Mouse (Mus musculus) splenic B cell, adult 2 months (primary cell): ENCODE results near the gene Ripor2.
"Not testable (repeated sequence)": the region's sequence is repeated elsewhere in the genome, so short reads cannot be mapped to it uniquely, and the experiment has no call there.

Experiments
- DNase-seq: peaks from one replicate; pipeline ENCODE4 v3.0.0-alpha.2; 2011; ENCODE audit warnings: low read depth, low spot score
- H3K27me3 ChIP-seq: 2 replicates; pipeline ENCODE4 v1.6.1; 2012; ENCODE audit warnings: mild to moderate bottlenecking, low read length, moderate library complexity, mixed read lengths; ENCODE audit not compliant: control insufficient read depth, poor library complexity, insufficient read depth, severe bottlenecking
- H3K36me3 ChIP-seq: 2 replicates; pipeline ENCODE4 v1.6.1; 2012; ENCODE audit warnings: mild to moderate bottlenecking, low read length, moderate library complexity, mixed read lengths; ENCODE audit not compliant: control insufficient read depth, poor library complexity, insufficient read depth, severe bottlenecking

Ripor2 gene

DNA sequence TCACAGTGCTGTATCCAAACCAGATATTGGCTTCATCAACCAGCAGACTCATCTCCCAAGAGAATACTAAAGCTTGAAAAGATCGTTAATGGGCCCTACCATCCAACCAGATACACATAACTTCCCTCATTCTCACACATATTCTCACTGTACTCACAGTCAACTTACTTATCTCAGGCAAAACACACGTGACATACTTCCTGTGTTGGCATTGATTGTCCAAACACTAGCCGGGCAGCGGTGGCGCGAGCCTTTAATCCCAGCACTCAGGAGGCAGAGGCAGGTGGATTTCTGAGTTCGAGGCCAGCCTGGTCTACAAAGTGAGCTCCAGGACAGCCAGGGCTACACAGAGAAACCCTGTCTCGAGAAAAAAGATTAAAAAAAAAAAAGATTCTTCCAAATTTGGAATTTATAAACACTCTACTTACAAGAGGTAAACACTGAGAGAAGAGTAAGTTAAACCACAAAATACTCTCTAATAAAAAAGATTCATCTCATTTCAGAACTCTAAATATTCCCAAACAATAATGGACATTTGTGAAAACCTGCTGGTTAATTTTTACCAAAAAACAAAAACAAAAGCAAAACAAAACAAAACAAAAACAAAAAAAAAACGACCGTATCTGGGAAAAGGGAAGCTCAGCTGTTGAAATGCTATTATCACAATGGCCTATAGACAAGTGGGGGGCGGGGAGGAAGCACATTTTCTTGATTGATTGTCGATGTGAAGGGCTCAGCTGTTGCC lies 176.0 kb downstream of the Ripor2 start:
- H3K36me3 ChIP-seq, result no peaks in the 10 kb centered on the region
- no peak for DNase-seq
- no peaks in the 10 kb centered on the region for H3K27me3 ChIP-seq

DNA sequence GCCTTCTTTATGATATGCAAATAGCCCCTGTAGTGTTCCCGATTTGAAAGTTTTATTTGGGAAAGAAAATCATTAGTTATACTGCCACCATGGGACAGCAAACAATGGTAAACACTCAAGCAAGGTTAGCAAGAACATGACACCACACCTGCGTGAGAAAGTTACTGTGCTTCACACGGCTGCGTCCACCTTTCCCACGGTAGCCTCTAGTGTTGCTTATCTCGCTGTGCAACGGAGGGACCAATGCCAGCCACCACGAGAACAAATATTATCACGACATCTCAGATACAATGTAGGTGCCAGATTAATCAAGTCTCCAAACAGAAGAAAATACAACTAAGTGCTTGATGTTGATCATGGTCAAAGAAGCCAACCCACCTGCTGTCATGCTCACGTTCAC lies 177.5 kb downstream of the Ripor2 start:
- H3K27me3 ChIP-seq, result no peaks in the 10 kb centered on the region
- no peak for DNase-seq
- H3K36me3 ChIP-seq, result no peaks in the 10 kb centered on the region

DNA sequence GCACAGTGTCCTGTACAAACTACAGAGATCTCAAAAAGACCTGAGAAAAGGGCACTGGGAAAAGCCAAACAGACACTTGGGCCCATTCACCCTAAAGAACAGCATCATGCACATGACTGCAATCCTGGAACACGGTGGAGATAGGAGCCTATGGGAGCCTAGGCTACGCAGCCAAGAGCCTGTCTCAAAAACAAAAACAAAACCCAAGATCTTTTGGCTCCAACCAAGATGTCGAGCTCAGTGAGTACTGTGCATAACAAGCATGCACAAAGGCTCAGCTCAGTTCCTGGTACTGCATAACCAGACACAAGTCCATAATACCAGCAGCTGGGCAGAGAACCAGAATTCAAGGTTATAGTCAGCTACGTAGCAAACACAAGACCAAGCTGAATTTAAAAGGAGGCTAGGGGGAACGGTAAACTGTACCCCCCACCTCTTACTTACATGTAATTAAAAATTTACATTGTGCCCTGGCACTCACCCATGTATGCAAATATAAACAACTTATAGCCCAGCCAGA lies 178.4 kb downstream of the Ripor2 start:
- no peak for DNase-seq
- Histone ChIP-seq H3K36me3 (no peaks in the 10 kb centered on the region), H3K27me3 (no peaks in the 10 kb centered on the region)

DNA sequence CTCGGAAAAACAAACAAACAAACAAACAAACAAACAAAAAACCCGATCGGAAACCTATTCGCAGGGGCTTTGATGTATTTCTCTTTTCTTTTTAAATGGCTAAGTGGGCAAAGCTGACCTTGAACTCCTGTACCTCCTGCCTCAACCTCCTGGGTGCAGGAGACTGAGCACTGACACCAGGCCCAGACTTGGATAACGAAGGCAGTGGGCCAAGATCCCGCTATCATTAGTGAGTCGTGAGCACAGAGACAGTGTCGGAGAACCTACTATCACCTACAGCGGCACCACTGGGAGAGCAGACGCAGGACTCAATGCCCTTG lies 179.1 kb downstream of the Ripor2 start:
- H3K27me3 ChIP-seq, result no peaks in the 10 kb centered on the region
- DNase-seq, result no peak
- no peaks in the 10 kb centered on the region for H3K36me3 ChIP-seq

DNA sequence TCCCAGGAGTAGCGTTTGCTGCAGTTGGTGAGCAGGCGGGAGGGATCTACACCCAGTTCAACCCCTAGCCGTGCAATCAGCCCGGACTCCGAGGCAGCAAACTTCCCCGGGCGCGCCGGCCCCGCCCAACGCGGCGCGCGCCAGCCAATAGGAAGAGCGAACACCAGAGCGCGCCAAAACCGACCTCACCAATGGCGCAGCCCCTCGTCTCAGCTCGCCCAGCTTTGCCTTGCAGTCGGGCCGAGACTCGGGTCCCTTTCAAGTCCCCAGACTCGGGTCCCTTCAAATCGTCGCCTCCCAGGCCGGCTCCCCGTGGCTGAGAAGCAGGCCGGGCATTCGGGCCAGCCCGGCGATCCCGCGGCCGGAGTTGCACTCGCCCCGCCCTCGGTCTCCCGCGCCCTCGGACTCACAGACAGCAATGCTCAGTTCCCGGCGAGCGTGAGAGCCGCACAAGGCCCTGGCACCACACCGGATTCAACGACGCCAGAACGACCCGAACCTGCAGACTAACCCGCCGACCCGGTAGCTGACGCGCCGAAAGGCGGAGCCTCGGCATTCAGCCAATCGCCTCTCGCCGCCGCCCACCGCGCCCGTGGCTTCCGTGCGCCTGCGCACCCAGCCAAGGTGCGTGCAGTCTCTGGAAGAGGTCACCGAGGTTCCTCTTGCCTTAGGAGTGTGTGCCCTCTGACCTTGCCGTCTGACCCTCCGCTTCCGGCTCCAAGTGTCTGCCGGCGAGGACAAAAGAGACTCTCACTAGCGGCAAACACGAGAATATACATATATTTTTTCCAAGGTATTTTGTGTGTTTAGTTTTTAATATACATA lies 179.6 kb downstream of the Ripor2 start, which contains the start of gene Gmnn:
Gene Gmnn, minus strand, starts transcription at position 521 of the 825 bp plus-strand sequence.
- Histone ChIP-seq H3K27me3 (no peaks in the 10 kb centered on the region), H3K36me3 (no peaks in the 10 kb centered on the region)
- DNase-seq, result peak; percentile 92

DNA sequence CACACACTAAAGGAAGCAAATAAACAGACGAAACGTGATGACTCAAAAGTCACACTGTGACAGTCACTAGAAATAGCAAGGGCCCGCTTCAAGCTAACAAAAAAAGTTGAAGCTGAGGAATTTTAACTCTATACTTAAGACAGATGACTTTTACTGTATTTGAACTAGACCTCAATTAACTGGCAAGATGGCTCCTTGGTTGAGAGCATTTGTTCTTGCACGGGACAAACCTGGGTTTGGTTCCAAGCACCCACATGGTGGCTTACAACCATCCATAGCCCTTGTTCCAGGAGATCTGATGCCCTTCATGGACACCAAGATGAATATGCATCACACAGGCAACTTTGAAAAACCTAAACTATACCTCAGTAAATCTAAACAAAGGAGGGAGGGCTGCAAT lies 180.3 kb downstream of the Ripor2 start:
- no peak for DNase-seq
- H3K36me3 ChIP-seq, result no peaks in the 10 kb centered on the region
- no peaks in the 10 kb centered on the region for H3K27me3 ChIP-seq

DNA sequence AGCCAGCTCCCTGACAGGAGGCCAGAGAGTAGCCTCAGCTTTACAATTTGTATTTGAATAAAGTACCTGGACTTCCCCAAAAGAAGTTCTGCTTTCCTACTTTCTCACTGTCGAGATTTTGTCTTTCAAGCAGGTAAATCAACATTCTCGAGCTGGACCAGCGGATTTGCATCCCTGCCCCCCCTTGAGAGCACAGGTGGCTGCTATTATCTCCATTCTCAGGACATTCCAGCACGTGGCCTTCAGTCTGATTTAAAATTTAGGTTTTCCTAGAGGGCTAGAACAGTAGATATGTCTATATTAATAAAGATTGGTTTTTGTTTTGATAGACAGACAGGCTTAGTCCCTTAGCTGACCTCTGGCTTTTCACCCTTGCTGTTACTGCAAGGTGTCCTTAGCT lies 185.8 kb downstream of the Ripor2 start:
- not testable (repeated sequence) for H3K27me3 ChIP-seq, H3K36me3 ChIP-seq
- peak; percentile 35 for DNase-seq

DNA sequence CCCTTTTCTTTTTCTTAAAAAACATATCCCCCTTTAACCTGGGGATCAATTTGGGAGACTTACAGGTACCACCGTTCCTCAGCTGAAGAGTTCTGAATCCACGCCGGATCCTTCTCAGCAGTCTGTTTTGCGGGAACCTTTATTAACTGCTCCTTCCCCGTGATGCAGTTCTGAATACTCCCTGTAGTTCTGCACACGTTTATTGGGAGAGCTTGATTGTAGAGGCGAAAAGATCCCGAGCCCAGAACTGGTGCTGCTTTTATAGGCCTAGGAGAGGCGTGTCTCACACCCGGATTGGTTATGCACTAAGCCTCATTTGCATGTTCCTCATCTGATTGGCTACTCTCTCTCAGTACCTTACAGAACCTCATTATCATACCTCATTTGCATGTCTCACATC lies 189.5 kb downstream of the Ripor2 start:
- not testable (repeated sequence) for DNase-seq, H3K27me3 ChIP-seq, H3K36me3 ChIP-seq

DNA sequence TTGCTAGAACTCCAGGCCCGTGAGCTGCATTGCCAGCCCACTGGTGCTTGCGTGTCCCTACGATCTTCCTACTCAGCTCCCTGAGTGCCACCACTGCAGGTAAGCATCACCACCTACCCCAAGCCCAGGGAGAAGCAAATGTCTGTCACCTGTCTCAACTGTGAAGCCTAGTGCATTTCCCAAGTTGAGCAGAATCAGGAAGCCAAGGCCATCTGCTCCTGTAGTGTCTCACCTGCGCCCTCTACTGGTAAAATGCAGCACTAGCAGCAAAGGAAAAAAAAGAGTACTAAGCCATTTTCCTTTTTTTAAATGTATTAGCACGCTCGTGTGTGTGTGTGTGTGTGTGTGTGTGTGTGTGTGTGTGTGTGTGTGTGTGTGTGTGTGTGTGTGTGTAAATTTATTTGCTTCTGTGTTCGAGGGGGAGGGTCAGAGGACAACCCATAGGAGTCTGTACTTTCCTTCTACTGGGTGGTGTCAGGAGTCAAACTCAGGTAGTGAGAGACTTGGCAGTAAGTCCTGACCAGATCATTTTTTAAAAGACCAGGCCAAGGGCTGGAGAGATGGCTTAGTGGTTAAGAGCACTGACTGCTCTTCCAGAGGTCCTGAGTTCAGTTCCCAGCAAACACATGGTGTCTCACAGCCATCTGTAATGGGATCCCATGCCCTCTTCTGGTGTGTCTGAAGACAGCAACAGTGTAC lies 194.3 kb downstream of the Ripor2 start:
- Histone ChIP-seq H3K27me3 (no peaks in the 10 kb centered on the region), H3K36me3 (no peaks in the 10 kb centered on the region)
- DNase-seq, result peak; percentile 88

DNA sequence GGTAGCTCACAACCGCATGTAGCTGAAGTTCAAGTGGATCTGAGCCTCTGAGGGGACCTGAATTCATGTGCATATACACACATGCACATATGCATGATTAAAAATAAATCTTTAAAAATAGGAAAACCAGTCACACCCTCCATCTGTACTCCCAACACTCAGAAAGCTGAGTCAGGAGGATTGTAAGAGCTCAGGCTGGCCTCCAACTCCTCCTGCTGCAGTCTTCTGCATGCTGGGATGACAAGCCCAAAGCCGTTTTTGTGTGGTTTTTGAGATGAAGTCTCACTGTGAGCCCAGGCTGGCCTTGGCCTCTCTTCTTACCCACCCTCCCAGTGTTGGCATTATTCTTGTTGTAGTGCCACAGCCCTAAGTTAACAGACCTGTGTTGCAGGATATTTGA lies 196.0 kb downstream of the Ripor2 start:
- Histone ChIP-seq H3K27me3 (no peaks in the 10 kb centered on the region), H3K36me3 (no peaks in the 10 kb centered on the region)
- no peak for DNase-seq

DNA sequence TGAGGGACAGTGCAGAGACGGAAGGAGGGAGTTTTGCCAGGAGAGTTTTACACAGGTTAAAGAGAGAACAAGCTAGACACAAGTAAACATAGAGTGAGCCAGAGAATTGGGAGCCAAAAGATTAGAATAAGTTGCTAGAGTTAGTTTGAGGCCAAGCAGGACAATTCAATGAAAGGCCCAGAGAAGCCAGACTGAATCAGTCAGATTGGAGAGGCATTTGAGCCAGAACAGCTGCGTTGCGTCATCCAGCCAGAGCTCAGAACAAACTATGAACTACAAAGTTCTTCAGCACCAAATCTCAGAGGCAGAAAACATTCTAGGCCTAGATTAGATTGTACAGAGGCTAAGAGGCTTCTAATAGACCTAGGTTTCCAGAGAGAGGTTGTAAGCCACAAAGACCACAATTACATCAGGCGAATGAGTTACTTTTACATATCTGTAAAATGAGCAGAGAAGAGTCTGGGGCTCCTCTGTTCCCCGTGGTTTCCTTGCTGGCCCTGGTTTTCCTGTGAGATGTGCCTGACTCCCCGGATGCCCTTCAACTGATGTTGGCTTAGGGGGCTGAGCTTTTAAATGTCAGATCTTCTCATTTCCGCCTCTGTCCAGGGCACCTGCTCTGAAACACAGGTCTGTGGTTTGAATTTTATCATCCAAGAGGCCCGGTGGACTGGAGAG lies 196.9 kb downstream of the Ripor2 start:
- Histone ChIP-seq H3K36me3 (no peaks in the 10 kb centered on the region), H3K27me3 (no peaks in the 10 kb centered on the region)
- DNase-seq, result no peak

DNA sequence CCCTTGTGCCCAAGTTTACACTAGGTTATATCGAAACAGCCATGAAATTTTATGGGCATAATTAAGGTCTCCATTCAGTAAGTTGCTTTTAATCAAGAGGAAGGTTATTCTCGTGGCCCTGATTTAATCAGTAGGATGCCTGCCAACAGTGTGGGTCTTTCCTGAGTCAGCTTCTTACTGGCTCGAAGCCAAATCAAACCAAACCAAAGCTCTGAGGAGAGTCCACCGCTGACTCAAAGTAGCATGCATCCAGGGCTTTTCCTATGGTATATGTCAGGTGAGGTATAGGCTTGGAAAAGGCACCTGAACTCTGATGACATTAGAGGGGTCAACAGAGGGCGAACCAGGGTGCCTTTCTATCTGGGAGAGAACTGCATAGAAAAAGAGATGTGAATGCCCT lies 199.9 kb downstream of the Ripor2 start:
- Histone ChIP-seq H3K27me3 (no peaks in the 10 kb centered on the region), H3K36me3 (no peaks in the 10 kb centered on the region)
- DNase-seq, result no peak
